Comparison of ENCODE assay signal across 8 mouse cellular contexts in genomic region chr16:20496671-20497600, GRCm38 (mm10). TPM values are rescaled to one million over a fixed set of nuclear protein-coding genes. Genes with fewer than 3 reads are reported as not detected.
DNase-seq lines count a peak whose midpoint lies in the region; ATAC-seq and TF ChIP-seq lines count a peak whose summit lies in the region.

No protein-coding gene starts in this region.

- H3K9ac ChIP-seq in limb, embryonic 14.5 days (ENCODE audit: low read depth, low read length, severe bottlenecking), result peak overlapping the region; percentile 22; the same call in 1 of the 2 replicates
- peak overlapping the region; percentile 27 for H3K9ac ChIP-seq in midbrain, embryonic 15.5 days
- peak overlapping the region; percentile 57 for H3K9ac ChIP-seq in stomach, embryonic 16.5 days (ENCODE audit: low read length)

- H3K4me3 ChIP-seq in limb, embryonic 14.5 days (replicated peaks; ENCODE audit: low read length), result peak overlapping the region; percentile 29
- H3K4me3 ChIP-seq in midbrain, embryonic 15.5 days, result peak overlapping the region; percentile 24
- H3K4me3 ChIP-seq in stomach, embryonic 16.5 days (replicated peaks; ENCODE audit: low read length), result peak overlapping the region; percentile 40

- peaks cover 6% of the 10 kb centered on the region; the same call in 1 of the 2 replicates for H3K4me1 ChIP-seq in limb, embryonic 14.5 days (ENCODE audit: control insufficient read depth, insufficient read depth, low read length)
- peaks cover 22% of the 10 kb centered on the region for H3K4me1 ChIP-seq in midbrain, embryonic 15.5 days
- peaks cover 3% of the 10 kb centered on the region; the same call in 1 of the 2 replicates for H3K4me1 ChIP-seq in stomach, embryonic 16.5 days (ENCODE audit: control insufficient read depth, insufficient read depth, low read length)

- WGBS in limb, embryonic 14.5 days, result 15% methylated on average over 25 of the region's 25 CpGs
- WGBS in midbrain, embryonic 15.5 days, result 20% methylated on average over 25 of the region's 25 CpGs
- 19% methylated on average over 25 of the region's 25 CpGs for WGBS in stomach, embryonic 16.5 days

- H3K27ac ChIP-seq in limb, embryonic 14.5 days (replicated peaks; ENCODE audit: low read depth, low read length), result no peak overlapping the region
- no peak overlapping the region for H3K27ac ChIP-seq in midbrain, embryonic 15.5 days
- peak overlapping the region; percentile 56; the same call in 1 of the 2 replicates for H3K27ac ChIP-seq in stomach, embryonic 16.5 days (ENCODE audit: low read length)

- H3K9me3 ChIP-seq in limb, embryonic 14.5 days (ENCODE audit: control insufficient read depth, low read length), result no peaks in the 10 kb centered on the region
- no peaks in the 10 kb centered on the region for H3K9me3 ChIP-seq in midbrain, embryonic 15.5 days
- H3K9me3 ChIP-seq in stomach, embryonic 16.5 days (replicated peaks; ENCODE audit: control insufficient read depth, low read length), result no peaks in the 10 kb centered on the region

- H3K27me3 ChIP-seq in limb, embryonic 14.5 days (ENCODE audit: control insufficient read depth, insufficient read depth, low read length), result no peaks in the 10 kb centered on the region
- H3K27me3 ChIP-seq in midbrain, embryonic 15.5 days (replicated peaks), result peaks cover 7% of the 10 kb centered on the region; the same call in 1 of the 2 replicates
- no peaks in the 10 kb centered on the region for H3K27me3 ChIP-seq in stomach, embryonic 16.5 days (ENCODE audit: control insufficient read depth, insufficient read depth, low read length)

- H3K4me2 ChIP-seq in limb, embryonic 14.5 days (replicated peaks; ENCODE audit: low read depth, low read length, severe bottlenecking), result peak overlapping the region; percentile 60
- peak overlapping the region; percentile 48 for H3K4me2 ChIP-seq in midbrain, embryonic 15.5 days
- H3K4me2 ChIP-seq in stomach, embryonic 16.5 days (ENCODE audit: low read depth, low read length), result peak overlapping the region; percentile 63

- peak; percentile 58 for DNase-seq in urinary bladder, postnatal 14 days (ENCODE audit: low spot score)
- no peak for DNase-seq in urinary bladder, adult 2 months (ENCODE audit: low spot score)
- peak; percentile 91 for DNase-seq in embryo, embryonic 10.5 days (ENCODE audit: low spot score)
- DNase-seq in kidney, adult 18-20 months, result peak; percentile 66
- DNase-seq in limb, embryonic 14.5 days (ENCODE audit: low spot score), result peak; percentile 78

- peak; percentile 78 for ATAC-seq in granulocyte monocyte progenitor cell, adult 5-6 weeks (replicated peaks; ENCODE audit: poor library complexity, severe bottlenecking)
- peak; percentile 24; the same call in 1 of the 2 replicates for ATAC-seq in limb, embryonic 14.5 days (ENCODE audit: low FRiP score, low read depth)
- peak; percentile 4; the same call in 1 of the 2 replicates for ATAC-seq in midbrain, embryonic 15.5 days (replicated peaks)
- peak; percentile 13; the same call in 1 of the 2 replicates for ATAC-seq in stomach, embryonic 16.5 days (ENCODE audit: insufficient read depth, low FRiP score)

- peaks cover 10% of the 10 kb centered on the region for H3K36me3 ChIP-seq in limb, embryonic 14.5 days (ENCODE audit: control insufficient read depth, insufficient read depth, low read length)
- peaks cover 10% of the 10 kb centered on the region for H3K36me3 ChIP-seq in midbrain, embryonic 15.5 days (replicated peaks)
- 0 out of 2 replicates have a peak, but pooled peaks cover 6% of the 10 kb centered on the region for H3K36me3 ChIP-seq in stomach, embryonic 16.5 days (ENCODE audit: control insufficient read depth, insufficient read depth, low read length)

- TF ChIP-seq POLR2A in limb, embryonic 14.5 days (IDR thresholded peaks at IDR 0.05; ENCODE audit: borderline replicate concordance, extremely low read depth, insufficient read depth, insufficient read length), result no peak

RNA-seq across cellular contexts. Expression of gene Eif2b5, which starts 1.7 kb away (rescaled TPM):
- 33.2 and 34.2 TPM in 2 replicates for polyA plus RNA-seq in urinary bladder, adult 2 months (2012; rRNA removed)
- 61.7 and 84.4 TPM in 2 replicates for total RNA-seq in granulocyte monocyte progenitor cell, adult 5-6 weeks (2014; fragmentation: Nextera tagmentation)
- total RNA-seq in granulocyte monocyte progenitor cell, adult 5-6 weeks (2017), result 87.0 and 90.0 TPM in 2 replicates
- 44.8 and 45.1 TPM in 2 replicates for polyA plus RNA-seq in limb, embryonic 14.5 days (2012; rRNA removed)
- 90.6 and 95.2 TPM in 2 replicates for polyA plus RNA-seq in limb, embryonic 14.5 days (2014; fragmentation: Nextera tagmentation; extraction: Ambion mirVana)
- polyA plus RNA-seq in midbrain, embryonic 15.5 days (2015; fragmentation: Nextera tagmentation; extraction: Ambion mirVana), result 96.2 and 100 TPM in 2 replicates
- polyA plus RNA-seq in stomach, embryonic 16.5 days (2015; fragmentation: Nextera tagmentation; extraction: Ambion mirVana), result 93.0 and 94.7 TPM in 2 replicates

RNA-seq across cellular contexts. Expression of gene Dvl3, which starts 19.8 kb away (rescaled TPM):
- 22.5 and 38.0 TPM in 2 replicates for polyA plus RNA-seq in urinary bladder, adult 2 months (2012; rRNA removed)
- 26.4 and 30.7 TPM in 2 replicates for total RNA-seq in granulocyte monocyte progenitor cell, adult 5-6 weeks (2014; fragmentation: Nextera tagmentation)
- 2.0 and 2.3 TPM in 2 replicates for total RNA-seq in granulocyte monocyte progenitor cell, adult 5-6 weeks (2017)
- polyA plus RNA-seq in limb, embryonic 14.5 days (2012; rRNA removed), result 74.8 and 99.8 TPM in 2 replicates
- 26.5 and 28.0 TPM in 2 replicates for polyA plus RNA-seq in limb, embryonic 14.5 days (2014; fragmentation: Nextera tagmentation; extraction: Ambion mirVana)
- polyA plus RNA-seq in midbrain, embryonic 15.5 days (2015; fragmentation: Nextera tagmentation; extraction: Ambion mirVana), result 42.0 and 43.8 TPM in 2 replicates
- polyA plus RNA-seq in stomach, embryonic 16.5 days (2015; fragmentation: Nextera tagmentation; extraction: Ambion mirVana), result 17.4 and 17.6 TPM in 2 replicates

RNA-seq across cellular contexts. Expression of gene Ap2m1, which starts 38.3 kb away (rescaled TPM):
- polyA plus RNA-seq in urinary bladder, adult 2 months (2012; rRNA removed), result 411 and 488 TPM in 2 replicates
- 206 and 247 TPM in 2 replicates for total RNA-seq in granulocyte monocyte progenitor cell, adult 5-6 weeks (2014; fragmentation: Nextera tagmentation)
- 175 and 225 TPM in 2 replicates for total RNA-seq in granulocyte monocyte progenitor cell, adult 5-6 weeks (2017)
- 633 and 687 TPM in 2 replicates for polyA plus RNA-seq in limb, embryonic 14.5 days (2012; rRNA removed)
- polyA plus RNA-seq in limb, embryonic 14.5 days (2014; fragmentation: Nextera tagmentation; extraction: Ambion mirVana), result 573 and 622 TPM in 2 replicates
- 1,259 and 1,287 TPM in 2 replicates for polyA plus RNA-seq in midbrain, embryonic 15.5 days (2015; fragmentation: Nextera tagmentation; extraction: Ambion mirVana)
- polyA plus RNA-seq in stomach, embryonic 16.5 days (2015; fragmentation: Nextera tagmentation; extraction: Ambion mirVana), result 565 and 588 TPM in 2 replicates

RNA-seq across cellular contexts. Expression of gene Abcf3, which starts 51.4 kb away (rescaled TPM):
- polyA plus RNA-seq in urinary bladder, adult 2 months (2012; rRNA removed), result 40.8 and 41.5 TPM in 2 replicates
- total RNA-seq in granulocyte monocyte progenitor cell, adult 5-6 weeks (2014; fragmentation: Nextera tagmentation), result 33.0 and 42.3 TPM in 2 replicates
- 55.1 and 96.9 TPM in 2 replicates for total RNA-seq in granulocyte monocyte progenitor cell, adult 5-6 weeks (2017)
- polyA plus RNA-seq in limb, embryonic 14.5 days (2012; rRNA removed), result 56.0 and 57.8 TPM in 2 replicates
- polyA plus RNA-seq in limb, embryonic 14.5 days (2014; fragmentation: Nextera tagmentation; extraction: Ambion mirVana), result 59.3 and 61.8 TPM in 2 replicates
- polyA plus RNA-seq in midbrain, embryonic 15.5 days (2015; fragmentation: Nextera tagmentation; extraction: Ambion mirVana), result 85.8 and 86.2 TPM in 2 replicates
- 55.0 and 63.1 TPM in 2 replicates for polyA plus RNA-seq in stomach, embryonic 16.5 days (2015; fragmentation: Nextera tagmentation; extraction: Ambion mirVana)

Comparison
In these comparisons a context has a peak if more than half of its experiments do, and no peak if none do; other contexts are left out.
1. ATAC-seq: peak in every context shown above with its lines; median percentile 78 in granulocyte monocyte progenitor cell, adult 5-6 weeks; 24 in limb, embryonic 14.5 days; 13 in stomach, embryonic 16.5 days; 4 in midbrain, embryonic 15.5 days.